Mouse (Mus musculus) natural killer cell, adult 2 months (primary cell): ENCODE measurements around the gene Trim2.

Experiments
- DNase-seq, 2 experiments: peaks; one replicate each; pipeline ENCODE4 v3.0.0; 2022; ENCODE audit warnings: low spot score in 2 of 2

The Trim2 gene

DNA sequence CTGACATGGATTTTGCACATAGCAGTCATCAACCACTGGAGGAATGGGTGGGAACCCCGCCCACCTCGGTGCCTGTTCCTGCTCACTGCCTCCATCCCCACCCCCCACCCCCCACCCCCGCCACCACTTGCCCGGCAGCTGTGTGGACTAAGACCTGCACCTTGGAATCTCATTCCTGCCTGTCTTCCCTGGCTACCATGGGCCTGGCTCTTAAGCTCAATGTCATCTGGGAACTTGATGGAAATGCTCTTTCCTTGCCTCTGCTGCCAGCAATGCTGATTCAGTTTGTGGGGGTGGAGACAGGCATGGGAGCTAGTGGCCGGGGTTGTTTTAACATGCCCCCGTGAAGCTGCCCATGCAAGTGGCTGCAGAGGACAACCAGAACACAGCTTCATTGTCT, 17.3 kb upstream of the Trim2 start:
- no peak for DNase-seq

DNA sequence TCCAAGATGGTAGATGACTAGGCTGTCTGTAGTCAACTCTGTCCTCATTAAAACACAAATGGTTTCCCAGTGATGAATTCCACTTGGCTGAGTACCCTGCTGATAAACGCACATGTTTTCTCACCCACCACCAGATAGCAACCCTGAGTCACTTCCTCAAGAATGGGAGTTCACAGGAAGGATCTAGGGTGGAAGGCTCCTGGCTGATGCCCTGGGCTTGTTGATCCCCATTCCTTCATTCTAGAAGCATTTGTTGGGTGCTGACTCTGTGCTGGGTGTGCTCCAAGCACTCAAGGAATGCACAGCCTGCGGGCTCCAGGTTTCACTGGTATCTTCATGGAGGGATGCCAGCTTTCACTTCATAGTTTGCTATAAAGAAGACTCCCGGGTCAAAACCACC, 12.8 kb upstream of the Trim2 start:
- no peak for DNase-seq

DNA sequence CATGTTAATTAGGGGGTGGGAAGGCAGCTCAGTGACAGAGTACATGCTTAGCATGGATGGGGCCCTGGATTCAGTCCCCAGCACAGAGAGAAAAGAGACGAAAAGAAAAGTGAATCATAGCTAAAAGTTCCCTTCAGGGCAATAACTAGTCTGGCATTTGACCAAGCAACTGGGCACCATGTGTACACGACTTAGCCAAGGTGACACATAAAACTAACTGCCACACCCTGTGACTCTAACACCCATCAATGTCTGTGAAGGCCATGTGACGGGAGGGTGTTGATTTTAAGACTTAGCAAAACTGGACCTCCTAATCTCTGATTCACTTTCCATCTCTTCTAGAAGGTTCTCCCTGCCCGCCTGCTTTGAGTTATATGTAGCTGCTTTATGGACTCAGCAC, 12.2 kb upstream of the Trim2 start:
- no peak for DNase-seq

DNA sequence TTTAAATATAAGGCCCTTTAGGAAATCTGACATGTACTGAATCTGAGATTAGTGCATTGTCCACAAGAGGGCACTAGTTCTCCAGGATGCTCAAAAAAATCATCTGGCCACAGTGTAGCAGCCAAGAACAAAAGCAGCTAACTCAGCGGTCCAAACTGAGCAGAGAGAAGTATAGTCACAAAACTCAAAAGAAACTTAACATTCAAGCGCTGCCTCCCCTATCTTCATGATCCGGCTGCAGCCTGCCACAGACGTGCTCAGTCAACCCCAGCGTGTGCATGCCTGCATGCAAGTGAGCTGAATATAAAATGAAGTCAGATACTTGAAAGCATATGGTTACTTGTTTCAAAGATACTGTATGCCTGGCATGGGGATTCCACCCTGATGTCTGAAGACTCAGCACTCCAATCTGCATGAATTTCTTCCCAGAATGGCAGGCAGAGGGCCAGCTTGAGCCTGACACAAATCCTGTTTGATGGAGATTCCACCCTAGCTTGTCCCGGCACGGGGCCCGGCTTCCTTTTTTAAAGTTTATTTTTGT, 8.0 kb upstream of the Trim2 start:
- peak; percentile 15 to 24 for DNase-seq

DNA sequence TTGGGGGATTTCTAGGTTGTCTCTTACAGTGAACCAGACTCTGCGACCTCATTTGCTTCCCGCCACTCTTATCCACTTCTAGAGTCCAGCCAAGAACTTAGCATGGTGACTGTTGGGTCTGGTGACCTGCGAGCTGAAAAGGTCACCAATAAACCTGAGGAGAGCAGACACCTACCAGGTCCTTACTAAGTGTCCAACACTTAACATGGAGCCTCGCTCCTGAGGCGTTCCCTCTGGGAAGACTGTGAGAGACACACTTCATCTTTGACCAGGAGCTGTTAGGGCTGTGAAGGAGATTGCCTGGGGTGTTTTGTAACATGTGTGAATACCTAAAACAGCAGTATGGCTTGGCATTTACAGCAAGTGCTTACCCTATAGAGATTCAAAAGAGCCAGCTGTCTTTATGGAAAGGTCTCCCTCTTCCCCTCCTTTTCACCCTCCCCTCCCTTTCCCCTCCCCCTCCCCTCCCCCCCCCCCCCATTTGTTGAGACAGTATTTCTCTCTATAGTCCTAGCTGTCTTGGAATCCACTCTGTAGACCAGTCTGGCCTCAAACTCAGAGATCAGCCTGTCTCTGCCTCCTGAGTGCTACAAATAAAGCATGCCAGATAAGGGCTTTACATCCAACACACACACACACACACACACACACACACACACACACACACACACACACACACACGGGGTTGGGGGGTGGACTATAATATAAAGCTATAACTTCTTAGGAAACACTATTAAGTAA, 7.3 kb upstream of the Trim2 start:
- no peak for DNase-seq

DNA sequence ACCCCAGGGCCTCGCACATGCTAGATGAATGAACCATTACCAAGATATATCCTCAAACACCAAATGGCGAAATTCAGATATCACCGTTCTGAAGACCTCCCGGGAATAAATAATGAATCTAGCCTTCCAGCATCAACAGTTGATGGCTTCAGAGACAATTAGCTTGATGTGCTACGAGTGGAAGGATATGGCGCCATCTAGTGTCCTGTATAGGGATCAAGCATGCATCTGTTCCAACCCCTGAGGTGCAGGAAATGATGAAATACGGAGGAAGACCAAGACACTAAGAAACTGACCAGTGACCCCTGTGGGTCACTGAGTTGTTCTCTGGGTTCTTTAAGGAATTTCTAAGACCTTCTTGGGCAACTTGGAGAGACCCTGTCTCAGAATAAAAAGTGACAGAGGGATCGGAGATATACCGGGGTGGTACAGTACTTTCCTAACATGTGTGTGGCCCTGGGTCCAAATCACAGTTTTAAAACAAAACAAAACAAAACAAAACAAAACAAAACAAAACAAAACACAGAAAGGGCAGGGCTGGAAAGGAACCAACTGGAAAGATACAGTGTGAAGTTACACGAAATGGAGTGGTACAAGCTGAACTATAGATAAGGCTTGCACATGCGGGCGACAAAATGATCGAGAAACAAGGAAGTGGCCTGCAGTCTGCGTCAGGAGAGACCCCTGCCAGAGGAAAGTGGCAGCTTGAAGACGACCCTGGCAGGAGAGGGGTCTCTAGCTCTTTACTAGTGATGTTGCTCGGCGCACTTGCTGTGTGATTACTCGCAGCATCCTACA, 6.5 kb upstream of the Trim2 start:
- DNase-seq, result peak; percentile 45 to 56

DNA sequence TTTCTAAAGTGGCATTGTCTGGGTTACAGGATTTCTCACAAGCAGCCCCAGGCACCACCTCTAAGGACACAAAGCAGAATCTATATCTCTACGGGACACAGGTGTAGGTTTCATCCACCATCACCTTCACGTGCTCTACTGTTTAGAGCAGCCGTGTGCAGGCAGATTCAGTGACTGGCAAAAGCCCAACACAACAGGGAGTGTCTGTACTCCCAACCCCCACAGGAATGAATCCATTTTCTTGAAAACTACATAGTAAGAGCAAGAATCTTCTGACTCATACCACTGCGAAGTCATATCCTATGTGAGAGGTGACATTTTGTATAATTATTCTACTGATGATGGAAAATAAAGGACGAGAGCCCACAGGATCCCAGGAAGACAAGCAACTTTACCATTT, 5.6 kb upstream of the Trim2 start:
- no peak for DNase-seq

DNA sequence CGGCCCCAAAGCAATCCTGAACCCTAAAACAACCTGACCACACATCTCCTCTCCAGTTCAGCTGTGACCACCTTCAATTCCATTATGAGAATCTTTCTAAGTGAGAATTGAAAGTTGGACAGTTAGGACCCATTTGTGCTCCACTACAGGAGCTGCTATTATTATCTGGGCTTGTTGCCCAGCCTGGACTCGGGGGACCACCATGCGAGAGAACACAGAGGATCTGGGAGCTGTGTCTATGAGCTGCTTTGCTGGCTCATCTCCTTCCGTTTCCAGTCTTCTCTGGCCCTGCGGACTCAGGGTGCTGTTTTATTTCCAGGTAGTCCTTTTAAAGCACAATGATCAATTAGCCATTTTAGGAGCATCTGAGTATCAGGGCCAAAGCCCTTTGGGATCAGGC, 839 bp upstream of the Trim2 start:
- DNase-seq, result no peak

DNA sequence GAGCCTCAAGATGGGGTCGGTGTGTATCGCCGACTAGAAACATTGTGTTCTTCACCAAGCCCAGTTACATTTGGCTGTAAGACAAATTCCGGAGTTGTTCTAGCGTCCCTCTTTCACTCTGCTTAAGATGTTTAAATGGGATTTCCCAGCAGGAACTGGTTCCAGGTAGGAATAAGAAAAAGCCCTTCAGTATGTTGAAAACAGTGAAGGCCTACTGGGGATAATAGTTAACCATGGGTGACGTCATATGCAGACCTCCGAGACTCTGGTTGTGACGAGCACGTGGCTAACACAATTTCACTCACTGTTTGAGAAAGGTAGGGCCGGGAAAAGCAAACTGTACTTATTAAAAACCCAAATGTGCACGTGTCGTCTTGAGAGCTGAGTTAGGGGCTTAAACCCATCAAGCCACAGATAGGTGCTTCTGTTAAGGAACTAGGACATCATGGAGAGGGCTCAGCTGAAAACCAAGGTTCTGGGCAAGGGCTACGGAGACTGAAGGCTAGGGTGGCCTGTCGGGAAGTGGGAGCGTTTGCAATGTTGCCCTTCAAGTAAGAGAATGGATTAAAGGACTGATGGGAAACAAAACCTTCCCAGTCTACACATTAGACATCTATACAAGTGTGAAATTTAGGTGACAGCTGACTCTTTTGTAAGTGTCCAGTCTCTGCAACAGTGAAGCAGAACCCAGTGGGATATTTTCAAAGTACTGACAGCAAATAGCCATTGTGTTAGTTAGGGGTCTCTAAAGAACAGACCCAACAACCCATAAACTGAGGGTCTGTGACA, 761 bp downstream of the Trim2 start:
- DNase-seq, result no peak

DNA sequence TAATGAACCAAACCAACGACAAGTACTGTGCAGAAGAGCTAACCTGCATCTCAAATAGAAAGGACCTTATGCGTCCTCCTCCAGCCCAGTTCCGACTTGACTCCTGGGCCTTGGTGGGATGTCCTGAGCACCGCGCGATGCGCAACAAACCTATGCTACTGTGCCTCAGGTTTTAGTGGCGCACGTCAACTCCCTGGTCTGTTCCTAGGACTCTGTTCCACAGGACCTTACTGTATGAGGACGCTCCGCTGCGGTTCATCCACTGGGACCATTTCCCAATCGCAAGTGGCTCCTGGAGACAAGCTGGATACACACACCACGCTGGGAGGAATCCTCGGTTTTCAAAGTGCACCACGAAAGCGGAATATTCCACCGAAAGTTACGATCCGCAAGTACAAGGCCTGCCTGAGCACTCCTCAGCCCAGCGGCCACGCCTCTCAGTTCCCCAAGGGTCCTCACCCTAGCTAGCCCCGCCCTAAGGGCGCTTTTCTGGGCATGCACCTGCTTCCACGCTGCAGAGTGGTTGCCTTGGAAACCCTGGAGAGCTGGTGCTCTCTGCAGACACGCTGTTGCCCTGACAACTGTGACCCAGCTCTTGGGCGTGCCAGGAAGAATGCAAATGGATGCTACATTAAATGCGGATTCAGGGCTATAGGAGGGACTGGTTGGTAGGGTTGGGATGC, 1.5 kb downstream of the Trim2 start:
- DNase-seq, result peak in 1 of 2 experiments; percentile 28

DNA sequence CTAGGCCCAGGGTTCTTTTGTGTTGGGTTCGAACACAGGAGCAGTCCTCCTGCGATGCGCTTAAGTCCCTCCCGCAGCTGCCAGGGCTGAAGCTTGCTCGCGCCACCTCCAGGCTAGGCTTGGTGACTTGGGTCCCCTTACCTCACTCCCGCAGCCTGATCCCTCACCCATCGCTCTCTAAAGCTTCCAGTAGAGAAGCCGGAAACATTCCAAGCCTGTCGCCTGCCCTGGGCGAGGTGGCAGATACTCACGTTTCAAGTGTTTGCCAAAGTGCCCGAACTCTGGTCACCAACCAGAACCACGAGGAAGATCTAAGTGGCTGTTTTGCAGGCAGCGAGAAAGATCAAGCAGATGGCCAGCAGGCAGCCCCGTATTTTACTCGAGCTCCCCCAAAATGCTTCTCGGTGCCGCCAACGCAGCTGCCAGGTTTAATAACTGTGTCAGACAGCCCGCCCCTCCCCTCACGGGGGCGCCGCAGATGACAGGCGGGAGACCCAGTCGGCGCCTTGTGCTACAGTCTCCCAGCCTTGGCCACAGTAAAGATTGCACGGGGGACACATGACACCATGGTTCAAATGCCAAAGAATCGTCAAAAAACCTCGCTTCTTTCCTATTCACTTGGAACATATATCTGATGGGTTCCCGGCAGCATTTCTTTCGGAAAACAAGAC, 2.2 kb downstream of the Trim2 start:
- DNase-seq, result peak in 1 of 2 experiments; percentile 3

DNA sequence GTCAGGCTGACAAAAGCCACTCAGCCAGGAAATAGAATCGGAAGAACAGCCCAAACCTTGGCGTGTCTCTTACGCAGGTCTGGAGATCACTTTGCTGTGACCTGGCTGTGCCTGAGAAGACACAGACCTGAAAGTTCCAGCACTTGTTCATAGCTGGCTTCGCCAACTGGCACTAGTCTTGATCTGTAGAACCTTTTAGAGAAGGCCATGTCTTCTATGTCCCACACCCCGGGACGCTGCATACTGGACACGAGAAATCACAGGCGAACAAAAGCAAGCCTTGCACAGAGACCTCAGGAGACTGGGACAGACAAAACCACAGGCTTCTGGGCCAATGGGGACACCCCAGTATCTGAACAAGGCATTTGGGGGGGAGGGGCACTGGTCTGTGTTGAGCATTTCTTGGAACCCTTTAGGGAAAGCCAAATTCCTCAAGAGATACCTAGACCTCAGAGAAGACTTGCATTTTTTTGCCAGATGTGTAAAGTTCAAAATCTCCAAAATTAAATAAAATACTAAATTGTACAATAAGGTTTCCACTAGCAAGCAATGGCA, 3.2 kb downstream of the Trim2 start:
- DNase-seq, result no peak

DNA sequence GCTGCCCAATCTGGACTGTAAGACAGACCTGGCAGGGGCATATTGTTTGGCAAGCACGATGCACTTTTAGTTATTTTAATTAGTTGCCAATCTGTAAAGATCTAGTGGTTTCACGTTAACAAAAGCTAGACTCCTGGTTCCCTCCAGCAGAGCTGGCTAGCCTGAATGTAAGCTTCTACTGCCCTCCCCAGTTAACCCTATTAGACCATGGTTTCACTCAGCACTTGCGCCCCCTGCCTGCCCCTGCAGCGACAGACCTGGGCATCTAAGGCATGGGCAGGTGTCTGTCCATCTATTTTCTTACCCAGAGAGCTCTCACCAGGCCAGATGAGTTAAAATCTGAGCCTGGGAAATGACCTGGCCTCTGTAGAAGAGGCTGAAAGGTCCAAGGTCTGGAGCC, 4.4 kb downstream of the Trim2 start:
- peak in 1 of 2 experiments; percentile 16 for DNase-seq

DNA sequence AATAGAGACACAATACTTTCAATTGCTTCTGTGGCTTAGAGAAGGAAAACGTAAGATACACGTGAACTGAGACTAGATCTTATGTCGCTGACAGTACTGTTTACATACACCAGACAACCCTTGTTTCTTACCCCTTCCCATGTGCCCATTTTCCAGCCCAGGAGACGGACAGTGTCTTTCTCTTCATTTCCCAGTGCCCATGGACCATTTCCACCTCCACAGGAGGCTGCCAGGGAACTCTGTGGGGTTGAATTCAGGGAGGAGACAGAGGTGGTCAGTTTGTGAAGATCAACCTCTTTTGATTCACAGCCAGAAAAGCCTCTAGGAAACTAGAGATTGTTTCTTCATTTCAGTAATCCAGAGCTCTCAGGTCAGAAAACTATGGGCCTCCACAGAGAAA, 5.0 kb downstream of the Trim2 start:
- DNase-seq, result no peak

DNA sequence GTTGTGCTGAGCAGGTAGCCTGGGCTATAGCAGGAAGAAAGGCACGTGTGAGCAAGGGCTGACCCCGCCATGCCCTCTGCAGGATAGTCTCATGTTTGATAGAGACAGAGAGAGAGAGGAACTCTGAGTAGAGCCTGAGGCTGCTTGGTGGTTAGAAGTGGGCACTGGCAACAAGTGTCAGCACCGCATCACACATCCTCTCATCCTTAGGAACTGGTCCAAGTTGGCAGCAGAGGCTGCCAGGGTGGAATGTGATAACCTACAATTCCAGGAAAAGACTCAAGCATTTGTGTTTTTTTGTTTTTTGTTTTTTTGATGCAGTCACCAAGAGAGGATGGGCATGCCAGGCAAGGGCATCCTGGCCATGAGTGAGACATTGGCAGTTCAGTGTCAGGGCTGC, 8.5 kb downstream of the Trim2 start:
- DNase-seq, result no peak

DNA sequence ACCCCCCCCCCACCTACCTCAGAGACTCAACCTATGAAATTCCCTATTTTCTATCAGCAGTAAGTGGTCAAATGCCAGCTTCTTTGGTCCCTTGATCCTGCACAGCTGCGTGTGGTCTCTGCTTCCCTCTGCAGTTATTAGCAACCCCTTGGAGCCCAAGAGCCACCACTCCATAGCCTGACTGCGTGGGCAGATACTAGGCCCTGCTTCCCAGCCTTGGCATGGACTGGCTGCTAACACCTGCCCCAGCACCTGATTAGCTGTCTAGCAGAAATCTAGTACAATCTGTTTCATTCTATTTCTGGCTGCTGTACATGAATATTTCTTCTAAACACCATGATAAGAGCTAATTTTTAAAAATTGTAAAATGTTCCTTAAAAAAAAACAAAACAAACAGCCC, 10.0 kb downstream of the Trim2 start:
- DNase-seq, result no peak

DNA sequence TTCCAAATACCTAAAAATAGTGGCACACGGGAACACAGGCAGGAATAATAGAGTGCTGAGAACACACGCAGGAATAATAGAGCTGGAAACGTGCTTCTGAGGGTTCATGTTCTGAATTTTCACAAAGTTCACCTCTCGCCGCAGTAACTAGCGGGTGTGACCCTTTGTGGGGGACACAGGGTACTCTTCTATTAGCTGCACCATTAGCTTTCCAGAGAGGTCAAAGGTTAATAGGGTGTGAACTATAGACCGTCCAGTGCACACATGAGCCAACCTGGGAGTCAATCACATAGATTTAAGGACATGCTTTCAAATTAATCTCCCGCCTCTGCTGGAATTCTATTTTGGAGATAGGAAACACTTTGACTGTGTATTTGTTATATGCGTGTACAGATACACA, 11.9 kb downstream of the Trim2 start:
- DNase-seq, result no peak

DNA sequence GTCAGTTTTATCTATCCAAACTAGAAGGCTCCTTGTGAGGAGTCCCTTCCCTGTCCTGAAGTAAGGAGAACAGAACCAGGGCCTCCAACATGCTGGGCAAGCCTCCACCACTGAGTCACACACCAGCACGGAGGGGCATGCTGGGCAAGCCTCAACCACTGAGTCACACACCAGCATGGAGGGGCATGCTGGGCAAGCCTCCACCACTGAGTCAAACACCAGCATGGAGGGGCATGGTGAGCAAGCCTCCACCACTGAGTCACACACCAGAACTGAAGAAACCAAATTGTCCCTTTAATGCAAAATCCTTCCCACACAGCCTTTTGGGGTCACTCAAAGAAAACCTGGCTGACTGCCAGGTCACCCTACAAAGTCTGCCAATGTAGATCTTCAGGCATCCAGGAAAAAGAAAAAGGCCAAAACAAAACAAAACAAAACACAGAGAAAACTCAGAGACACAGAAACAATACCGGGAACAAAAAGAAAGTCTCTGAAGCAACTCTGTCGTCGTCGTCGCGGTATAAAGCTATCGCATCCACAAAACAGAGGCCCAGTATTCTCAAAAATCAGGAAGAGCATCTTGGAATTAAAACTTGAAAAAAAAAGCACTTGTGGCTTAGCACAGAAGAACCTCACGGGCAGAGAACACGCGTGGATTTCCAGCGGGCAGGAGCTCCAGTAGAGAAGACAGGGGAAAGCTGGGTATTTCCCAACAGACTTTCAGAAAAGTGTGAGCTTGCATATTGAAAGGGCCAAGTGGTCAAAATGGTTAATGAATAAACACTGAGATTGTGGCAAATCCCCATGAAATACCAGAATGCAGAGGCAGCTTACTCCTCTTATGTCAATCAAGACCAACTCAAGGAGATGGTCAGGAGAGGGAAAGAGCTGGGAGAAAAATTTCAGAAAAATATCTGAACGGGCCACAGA, 12.7 kb downstream of the Trim2 start:
- DNase-seq, result no peak

DNA sequence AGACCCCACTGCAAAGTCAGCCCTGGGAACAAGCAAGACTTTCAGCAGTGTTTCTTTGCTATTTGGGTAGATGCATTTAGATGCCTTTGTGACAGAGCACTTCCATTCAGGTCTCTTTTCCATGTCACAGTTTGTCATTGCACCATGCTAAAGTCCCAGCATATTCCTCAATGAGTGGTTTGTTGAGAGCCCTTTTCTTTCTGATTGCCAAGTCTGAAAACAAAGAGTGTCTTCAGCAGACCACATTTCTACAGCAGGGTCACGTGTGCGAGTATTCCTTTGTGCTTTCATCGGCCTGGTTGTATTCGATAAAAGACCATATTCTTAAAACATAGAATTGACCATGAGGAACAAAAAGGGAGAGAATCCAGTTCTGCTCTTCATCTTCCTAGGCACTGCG, 14.4 kb downstream of the Trim2 start:
- no peak for DNase-seq

DNA sequence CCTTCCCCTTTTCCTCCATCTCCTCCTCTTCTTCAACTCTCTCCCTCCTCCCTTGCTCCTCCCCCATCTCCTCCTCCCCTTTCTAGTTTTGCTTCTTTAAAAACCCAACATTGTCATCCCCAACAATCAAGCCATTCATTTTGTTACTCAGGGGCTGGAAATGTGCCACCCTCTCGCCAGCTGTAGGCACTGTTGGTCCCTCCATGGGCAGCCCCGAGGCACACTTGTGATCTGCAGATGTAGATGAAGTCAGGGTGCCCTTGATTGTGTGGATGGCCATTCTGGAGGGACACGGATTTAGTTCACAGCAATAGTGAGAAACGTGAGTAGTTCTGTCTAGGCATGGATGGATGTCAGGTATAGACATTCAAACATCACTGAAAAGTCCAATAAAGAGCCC, 17.7 kb downstream of the Trim2 start:
- no peak for DNase-seq
